Mouse (Mus musculus) limb, embryonic 13.5 days (tissue): ENCODE results near the gene Rap1gds1. TPM values are rescaled to one million over a fixed set of nuclear protein-coding genes. Genes with fewer than 3 reads are reported as not detected.

Experiments
- ATAC-seq: fragments of 200-750 bp; cut with Nextera tagmentation; 2 replicates; pipeline ENCODE4 v1.8.0; 2017; ENCODE audit warnings: low read depth, moderate number of reproducible peaks, moderate TSS enrichment; ENCODE audit not compliant: low FRiP score
- H3K27ac ChIP-seq: fragments of 300-500 bp; sonication (generic); 2 replicates; pipeline ENCODE4 v1.5.1; 2015; ENCODE audit warnings: inconsistent platforms, mild to moderate bottlenecking, moderate library complexity
- H3K27me3 ChIP-seq: fragments of 300-500 bp; sonication (generic); 2 replicates; pipeline ENCODE4 v1.6.1; 2015; ENCODE audit warnings: mild to moderate bottlenecking, inconsistent platforms
- H3K36me3 ChIP-seq: fragments of 300-500 bp; sonication (generic); 2 replicates; pipeline ENCODE4 v1.6.1; 2015; ENCODE audit warnings: inconsistent platforms, mild to moderate bottlenecking, moderate library complexity
- H3K4me1 ChIP-seq: fragments of 300-500 bp; sonication (generic); 2 replicates; pipeline ENCODE4 v1.6.1; 2015; ENCODE audit warnings: inconsistent platforms
- H3K4me2 ChIP-seq: fragments of 300-500 bp; sonication (generic); replicated peaks from 2 replicates; pipeline ENCODE4 v1.6.1; 2015; ENCODE audit warnings: inconsistent platforms, mild to moderate bottlenecking, moderate library complexity
- H3K4me3 ChIP-seq: fragments of 300-500 bp; sonication (generic); 2 replicates; pipeline ENCODE4 v1.5.1; 2015; ENCODE audit warnings: moderate library complexity, mild to moderate bottlenecking, inconsistent platforms
- H3K9ac ChIP-seq: fragments of 300-500 bp; sonication (generic); 2 replicates; pipeline ENCODE4 v1.6.1; 2015; ENCODE audit warnings: mild to moderate bottlenecking, inconsistent platforms
- H3K9me3 ChIP-seq: fragments of 300-500 bp; sonication (generic); 2 replicates; pipeline ENCODE4 v1.6.1; 2016; ENCODE audit warnings: inconsistent platforms
- WGBS: fragments of 180-500 bp; shearing (Covaris S2); methylation state at CpG from one replicate; pipeline ENCODE4 v1.1.7; 2015; 5-methylcytosine and 5-hydroxymethylcytosine counted together
- polyA plus RNA-seq: library from polyadenylated mRNA; unstranded; fragments of >200 nt; fragmentation: Nextera tagmentation; extraction: Ambion mirVana; gene quantifications from 2 replicates; pipeline ENCODE4 v1.2.1, GENCODE M21; 2015

Gene Rap1gds1
- polyA plus RNA-seq, 1 experiment from 2014 or later: 55.4 TPM

- Histone ChIP-seq H3K9me3 (peaks cover 5% of the 10 kb centered on the region), H3K36me3 (peaks cover 5% of the 10 kb centered on the region), H3K4me2 (no peak overlapping the region), H3K27ac (no peak overlapping the region), H3K4me1 (no peaks in the 10 kb centered on the region), H3K27me3 (no peaks in the 10 kb centered on the region), H3K4me3 (no peak overlapping the region), H3K9ac (no peak overlapping the region)
- WGBS: 93% methylated on average over 7 of the region's 7 CpGs
- ATAC-seq: no peak
Measured at GRCm38 (mm10) chr3:138989141-138989540, 85.9 kb downstream of the Rap1gds1 start.

DNA sequence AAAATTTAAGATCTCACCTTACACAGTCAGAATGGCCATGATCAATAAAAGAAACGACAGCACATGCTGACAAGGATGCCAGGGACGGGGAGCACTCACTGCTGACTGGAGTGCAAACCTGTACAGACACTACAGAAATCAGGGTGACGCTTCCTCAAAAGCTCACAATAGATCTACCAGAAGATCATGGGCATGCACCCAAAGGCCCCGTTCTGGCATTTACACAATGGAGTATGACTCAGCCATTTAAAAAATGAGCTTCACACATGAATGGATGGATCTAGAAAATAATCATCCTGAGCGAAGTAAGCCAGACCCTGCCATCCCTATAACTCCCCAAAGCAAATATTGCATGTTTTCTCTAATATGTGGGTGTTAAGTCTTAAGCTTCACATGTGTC, 87.0 kb downstream of the Rap1gds1 start:
- Histone ChIP-seq H3K27ac (no peak overlapping the region), H3K27me3 (no peaks in the 10 kb centered on the region), H3K4me3 (no peak overlapping the region), H3K9ac (no peak overlapping the region), H3K4me1 (no peaks in the 10 kb centered on the region), H3K36me3 (peaks cover 5% of the 10 kb centered on the region), H3K9me3 (peaks cover 5% of the 10 kb centered on the region), H3K4me2 (no peak overlapping the region)
- 93% methylated on average over 5 of the region's 5 CpGs for WGBS
- ATAC-seq: no peak

GRCm38 (mm10) chr3:138982249-138982648, 92.8 kb downstream of the Rap1gds1 start:
- Histone ChIP-seq H3K4me3 (no peak overlapping the region), H3K27me3 (no peaks in the 10 kb centered on the region), H3K4me2 (no peak overlapping the region), H3K36me3 (peaks cover 9% of the 10 kb centered on the region), H3K27ac (no peak overlapping the region), H3K4me1 (no peaks in the 10 kb centered on the region), H3K9me3 (peaks cover 2% of the 10 kb centered on the region), H3K9ac (no peak overlapping the region)
- 97% methylated on average over 6 of the region's 6 CpGs for WGBS
- no peak for ATAC-seq

DNA sequence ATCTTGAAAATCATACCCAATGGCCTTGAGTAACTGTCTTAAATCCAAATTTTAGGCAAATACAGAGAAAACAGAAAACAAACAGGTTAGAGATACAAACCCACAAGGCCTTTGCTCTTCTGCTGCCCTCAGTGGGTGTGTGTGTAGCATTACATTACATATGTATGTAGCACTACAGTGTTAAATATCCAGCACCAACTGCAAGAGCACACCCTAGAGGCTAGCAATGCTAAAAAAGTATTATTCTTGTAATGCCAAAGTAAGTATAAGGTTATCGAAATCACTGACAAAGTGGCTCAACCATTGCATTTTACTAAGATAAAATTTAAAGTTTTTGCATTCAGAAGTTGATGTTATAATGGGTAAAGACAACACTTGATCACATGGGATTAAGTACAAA, 97.6 kb downstream of the Rap1gds1 start:
- Histone ChIP-seq H3K27me3 (no peaks in the 10 kb centered on the region), H3K4me1 (no peaks in the 10 kb centered on the region), H3K9ac (no peak overlapping the region), H3K36me3 (peaks cover 25% of the 10 kb centered on the region), H3K27ac (no peak overlapping the region), H3K4me3 (no peak overlapping the region), H3K4me2 (no peak overlapping the region), H3K9me3 (no peaks in the 10 kb centered on the region)
- WGBS: 95% methylated on average over 1 of the region's 1 CpGs
- no peak for ATAC-seq

- Histone ChIP-seq H3K36me3 (peaks cover 7% of the 10 kb centered on the region), H3K4me2 (no peak overlapping the region), H3K27ac (no peak overlapping the region), H3K4me1 (no peaks in the 10 kb centered on the region), H3K27me3 (no peaks in the 10 kb centered on the region), H3K9ac (no peak overlapping the region), H3K9me3 (no peaks in the 10 kb centered on the region), H3K4me3 (no peak overlapping the region)
- ATAC-seq: no peak
- 91% methylated on average over 9 of the region's 9 CpGs for WGBS
Measured at GRCm38 (mm10) chr3:138967627-138968026, 107.4 kb downstream of the Rap1gds1 start.

DNA sequence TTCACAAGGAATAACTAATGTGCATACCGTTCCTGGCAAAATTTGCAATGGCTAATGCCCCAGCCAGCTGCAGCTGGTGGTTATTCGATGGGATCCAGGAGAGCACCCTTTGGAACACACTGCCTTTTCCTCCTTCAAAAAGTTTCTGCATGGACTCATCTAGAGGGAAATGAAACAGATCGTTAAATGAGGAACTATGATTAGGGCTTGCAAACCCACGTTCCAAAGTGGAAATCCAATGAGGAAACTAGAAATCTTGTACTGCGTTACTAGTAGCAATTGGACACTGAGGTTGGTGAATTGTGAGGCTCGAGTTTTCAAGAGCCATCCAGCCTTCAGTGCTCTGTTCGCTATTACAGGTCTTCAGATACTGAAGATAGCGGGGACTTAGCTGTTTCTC, 116.5 kb downstream of the Rap1gds1 start:
- H3K4me3 ChIP-seq: no peak overlapping the region
- H3K36me3 ChIP-seq: peaks cover 53% of the 10 kb centered on the region
- WGBS: 85% methylated on average over 8 of the region's 8 CpGs

DNA sequence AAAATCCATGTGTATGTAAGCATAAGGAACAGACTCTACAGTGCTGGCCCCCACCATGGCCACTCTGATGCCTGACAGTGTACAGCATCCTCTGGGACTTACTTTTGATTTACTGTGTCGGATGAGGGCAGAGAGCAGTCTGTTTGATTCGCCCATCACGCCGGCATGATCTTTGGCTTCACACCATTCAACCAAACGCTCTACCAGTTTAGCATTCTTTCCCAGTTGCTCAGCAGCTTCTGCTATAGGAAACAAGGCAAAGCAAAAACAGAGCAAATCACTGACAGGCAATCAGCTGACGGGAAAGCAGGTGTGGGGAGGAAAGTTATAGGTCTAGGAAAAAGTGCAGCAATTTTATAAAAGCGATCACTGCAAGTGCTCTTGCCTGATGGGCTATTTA, 119.8 kb downstream of the Rap1gds1 start:
- no peak overlapping the region for H3K4me3 ChIP-seq
- no peaks in the 10 kb centered on the region for H3K4me1 ChIP-seq
- no peak overlapping the region for H3K9ac ChIP-seq
- H3K9me3 ChIP-seq: no peaks in the 10 kb centered on the region
- WGBS: 93% methylated on average over 7 of the region's 7 CpGs
- no peak overlapping the region for H3K27ac ChIP-seq
- no peak for ATAC-seq
- H3K27me3 ChIP-seq: no peaks in the 10 kb centered on the region
- no peak overlapping the region for H3K4me2 ChIP-seq
- peaks cover 45% of the 10 kb centered on the region for H3K36me3 ChIP-seq

More for the DNA sequence above, 116.5 kb downstream of the Rap1gds1 start:
- Histone ChIP-seq H3K27me3 (no peaks in the 10 kb centered on the region), H3K9me3 (no peaks in the 10 kb centered on the region), H3K27ac (no peak overlapping the region), H3K4me1 (no peaks in the 10 kb centered on the region), H3K4me2 (no peak overlapping the region), H3K9ac (no peak overlapping the region)
- no peak for ATAC-seq

- 0 out of 2 replicates have a peak, but pooled peaks cover 1% of the 10 kb centered on the region for H3K9me3 ChIP-seq
- no peaks in the 10 kb centered on the region for H3K27me3 ChIP-seq
- peaks cover 45% of the 10 kb centered on the region for H3K36me3 ChIP-seq
- no peaks in the 10 kb centered on the region for H3K4me1 ChIP-seq
- no peak for ATAC-seq
- H3K9ac ChIP-seq: no peak overlapping the region
- no peak overlapping the region for H3K27ac ChIP-seq
- H3K4me3 ChIP-seq: no peak overlapping the region
- 92% methylated on average over 9 of the region's 9 CpGs for WGBS
- no peak overlapping the region for H3K4me2 ChIP-seq
Measured at GRCm38 (mm10) chr3:138949081-138949480, 125.9 kb downstream of the Rap1gds1 start.

GRCm38 (mm10) chr3:138945516-138945915, 129.5 kb downstream of the Rap1gds1 start:
- 91% methylated on average over 3 of the region's 3 CpGs for WGBS
- no peak for ATAC-seq

DNA sequence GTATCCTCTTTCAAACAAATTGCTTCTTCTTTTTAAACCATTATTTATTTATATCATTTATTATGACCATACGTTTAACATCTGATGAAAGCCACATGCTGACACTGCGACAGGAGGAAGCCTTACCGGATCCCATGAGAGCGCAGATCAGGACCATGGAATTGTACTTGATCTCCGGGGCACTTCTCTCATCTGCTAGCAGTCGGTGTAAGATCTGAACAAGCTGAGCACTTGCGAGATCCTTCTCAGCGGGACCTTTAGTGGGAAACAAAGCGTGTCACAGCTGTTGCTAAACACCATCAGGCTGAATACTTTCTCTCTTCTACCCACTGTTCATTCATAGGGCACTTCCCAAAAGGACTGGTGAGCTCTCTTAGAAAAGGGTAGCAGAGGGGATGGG, 133.4 kb downstream of the Rap1gds1 start:
- H3K9me3 ChIP-seq: 0 out of 2 replicates have a peak, but pooled peaks cover 4% of the 10 kb centered on the region
- ATAC-seq: no peak
- no peak overlapping the region for H3K4me2 ChIP-seq
- H3K4me3 ChIP-seq: no peak overlapping the region
- H3K4me1 ChIP-seq: no peaks in the 10 kb centered on the region
- H3K27ac ChIP-seq: no peak overlapping the region
- 62% methylated on average over 9 of the region's 9 CpGs for WGBS
- no peaks in the 10 kb centered on the region for H3K27me3 ChIP-seq
- H3K36me3 ChIP-seq: peaks cover 65% of the 10 kb centered on the region
- no peak overlapping the region for H3K9ac ChIP-seq

More at GRCm38 (mm10) chr3:138945516-138945915, 129.5 kb downstream of the Rap1gds1 start:
- Histone ChIP-seq H3K4me3 (no peak overlapping the region), H3K4me1 (no peaks in the 10 kb centered on the region), H3K9me3 (0 out of 2 replicates have a peak, but pooled peaks cover 4% of the 10 kb centered on the region), H3K27ac (no peak overlapping the region), H3K9ac (no peak overlapping the region), H3K4me2 (no peak overlapping the region), H3K36me3 (peaks cover 55% of the 10 kb centered on the region), H3K27me3 (no peaks in the 10 kb centered on the region)

- ATAC-seq: no peak
- no peaks in the 10 kb centered on the region for H3K4me1 ChIP-seq
- H3K4me3 ChIP-seq: no peak overlapping the region
- no peak overlapping the region for H3K9ac ChIP-seq
- no peak overlapping the region for H3K27ac ChIP-seq
- H3K9me3 ChIP-seq: peaks cover 4% of the 10 kb centered on the region; the same call in 1 of the 2 replicates
- H3K36me3 ChIP-seq: peaks cover 58% of the 10 kb centered on the region
- H3K27me3 ChIP-seq: no peaks in the 10 kb centered on the region
- WGBS: 96% methylated on average over 10 of the region's 10 CpGs
- no peak overlapping the region for H3K4me2 ChIP-seq
Measured at GRCm38 (mm10) chr3:138937241-138937640, 137.8 kb downstream of the Rap1gds1 start.

DNA sequence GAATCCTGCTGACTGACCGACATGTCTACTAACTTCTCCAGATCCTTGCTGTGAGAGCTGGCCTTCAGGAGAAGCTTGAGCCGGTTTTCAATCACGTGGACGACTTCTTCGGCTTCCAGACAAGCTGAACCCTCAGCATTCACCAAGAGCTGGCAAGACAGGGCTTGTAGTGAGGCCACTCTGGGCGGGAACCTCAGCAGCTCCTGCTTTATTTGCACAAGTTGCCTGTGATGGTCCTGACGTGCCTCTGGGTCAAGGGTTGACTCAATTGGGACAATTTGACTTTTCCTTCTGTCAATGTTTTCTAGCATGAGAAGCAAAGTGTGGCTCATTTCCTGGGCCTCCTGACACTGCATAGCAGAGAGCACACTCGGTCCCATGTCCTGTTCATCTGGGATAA, 138.2 kb downstream of the Rap1gds1 start:
- WGBS: 93% methylated on average over 8 of the region's 8 CpGs
- Histone ChIP-seq H3K27me3 (no peaks in the 10 kb centered on the region), H3K4me1 (no peaks in the 10 kb centered on the region), H3K27ac (no peak overlapping the region), H3K36me3 (peaks cover 57% of the 10 kb centered on the region), H3K4me2 (no peak overlapping the region), H3K9ac (no peak overlapping the region), H3K9me3 (peaks cover 4% of the 10 kb centered on the region; the same call in 1 of the 2 replicates), H3K4me3 (no peak overlapping the region)
- ATAC-seq: no peak

GRCm38 (mm10) chr3:138927437-138927836, 147.6 kb downstream of the Rap1gds1 start:
- H3K36me3 ChIP-seq: peaks cover 50% of the 10 kb centered on the region
- no peak overlapping the region for H3K9ac ChIP-seq
- no peak for ATAC-seq
- 92% methylated on average over 4 of the region's 4 CpGs for WGBS
- no peak overlapping the region for H3K4me2 ChIP-seq
- H3K4me1 ChIP-seq: no peaks in the 10 kb centered on the region
- no peak overlapping the region for H3K4me3 ChIP-seq
- H3K9me3 ChIP-seq: no peaks in the 10 kb centered on the region
- no peak overlapping the region for H3K27ac ChIP-seq
- H3K27me3 ChIP-seq: no peaks in the 10 kb centered on the region
